Comparison of ENCODE assay signal across 19 mouse cellular contexts in genomic region chr12:77223595-77223994, GRCm38 (mm10). TPM values are rescaled to one million over a fixed set of nuclear protein-coding genes. Genes with fewer than 3 reads are reported as not detected.
DNase-seq lines count a peak whose midpoint lies in the region; ATAC-seq lines count a peak whose summit lies in the region.
"Had no signal": no experiment of that assay in that cellular context is flagged by ENCODE, and none has a peak within 500 bp of the region (broad histone marks: within the 10 kb centered on the region; RNA-seq: fewer than 3 reads in every experiment).

No protein-coding gene starts in this region.

- intact Hi-C loops in left cerebral cortex, postnatal 10 days (cut with DNase I) = no loop called here

- no peak overlapping the region for H3K9ac ChIP-seq in intestine, embryonic 15.5 days
- H3K9ac ChIP-seq: limb, embryonic 12.5 days; liver, postnatal 0 days; midbrain, embryonic 12.5 days had no signal

- no peaks in the 10 kb centered on the region for H3K9me3 ChIP-seq in intestine, embryonic 15.5 days
- H3K9me3 ChIP-seq: embryonic facial prominence, embryonic 10.5 days; limb, embryonic 12.5 days; midbrain, embryonic 12.5 days had no signal

- 86% methylated on average over 3 of the region's 3 CpGs for WGBS in intestine, embryonic 15.5 days

- H3K4me2 ChIP-seq in intestine, embryonic 15.5 days (replicated peaks) = no peak overlapping the region
- H3K4me2 ChIP-seq: heart, embryonic 11.5 days; limb, embryonic 12.5 days; midbrain, embryonic 12.5 days had no signal

- no peak overlapping the region for H3K27ac ChIP-seq in intestine, embryonic 15.5 days
- H3K27ac ChIP-seq: embryonic facial prominence, embryonic 10.5 days; gastrocnemius, adult 2 months; limb, embryonic 12.5 days; midbrain, embryonic 12.5 days had no signal

- ATAC-seq in megakaryocyte, adult 5-6 weeks (ENCODE audit: poor library complexity, severe bottlenecking) = no peak
- no peak for ATAC-seq in intestine, embryonic 15.5 days
- ATAC-seq: activated CD4-positive, CD25-positive, alpha-beta regulatory T cell, adult 4 months; intestine, embryonic 16.5 days; liver, postnatal 0 days had no signal

- H3K27me3 ChIP-seq in intestine, embryonic 15.5 days (replicated peaks) = no peaks in the 10 kb centered on the region
- H3K27me3 ChIP-seq: limb, embryonic 12.5 days; midbrain, embryonic 12.5 days had no signal

- peak; percentile 10 to 35 for DNase-seq in left cerebral cortex, adult 18-20 months (ENCODE audit: low spot score in 2 of 2)
- DNase-seq in left cerebral cortex, postnatal 10 days (ENCODE audit: extremely low spot score in 1 of 2, low spot score in 2 of 2) = no peak
- peak; percentile 10 to 21 for DNase-seq in urinary bladder, postnatal 36 days (ENCODE audit: low spot score in 2 of 2)
- DNase-seq in urinary bladder, adult 2 months (ENCODE audit: low spot score) = no peak
- DNase-seq in adrenal gland, adult 2 months = peak; percentile 88
- DNase-seq: cerebellum, adult 11 months; gastrocnemius, adult 2 months; kidney, postnatal 4 days; layer of hippocampus, postnatal 36 days; liver, postnatal 0 days; retina, postnatal 1 day had no signal

- no peaks in the 10 kb centered on the region for H3K4me1 ChIP-seq in intestine, embryonic 15.5 days (replicated peaks)
- H3K4me1 ChIP-seq: embryonic facial prominence, embryonic 10.5 days; midbrain, embryonic 12.5 days had no signal

- no peaks in the 10 kb centered on the region for H3K36me3 ChIP-seq in intestine, embryonic 15.5 days
- H3K36me3 ChIP-seq: embryonic facial prominence, embryonic 10.5 days; limb, embryonic 12.5 days; midbrain, embryonic 12.5 days had no signal

- no peak overlapping the region for H3K4me3 ChIP-seq in intestine, embryonic 15.5 days (replicated peaks)
- H3K4me3 ChIP-seq: embryonic facial prominence, embryonic 10.5 days; gastrocnemius, adult 2 months; limb, embryonic 12.5 days; midbrain, embryonic 12.5 days had no signal

RNA-seq across cellular contexts. Expression of gene Fut8, which starts 14.3 kb away (rescaled TPM):
- total RNA-seq in left cerebral cortex, adult 18-20 months (2021) = 10 to 100 TPM; 53.3 to 59.8 TPM
- 10 to 100 TPM; 82.3 to 91.0 TPM for total RNA-seq in left cerebral cortex, postnatal 10 days (2021)
- 7.6 and 16.2 TPM in 2 replicates for polyA plus RNA-seq in urinary bladder, adult 2 months (2012; rRNA removed)
- total RNA-seq in adrenal gland, adult 2 months (2021) = 10 to 100 TPM; 35.9 to 43.7 TPM
- polyA plus RNA-seq in adrenal gland, adult 2 months (2012; rRNA removed) = 11.6 and 18.5 TPM in 2 replicates
- total RNA-seq in megakaryocyte, adult 5-6 weeks (2015) = 48.3 and 53.9 TPM in 2 replicates
- 44.6 and 46.2 TPM in 2 replicates for total RNA-seq in megakaryocyte, adult 5-6 weeks (2017)
- polyA plus RNA-seq in intestine, embryonic 15.5 days (2015; fragmentation: Nextera tagmentation; extraction: Ambion mirVana) = 19.6 and 21.4 TPM in 2 replicates

Comparison
In these comparisons a context has a peak if more than half of its experiments do, and no peak if none do; other contexts are left out.
1. DNase-seq: peak in left cerebral cortex, adult 18-20 months (2 of 2), urinary bladder, postnatal 36 days (2 of 2) and adrenal gland, adult 2 months (single experiment); none in left cerebral cortex, postnatal 10 days (0 of 2) and urinary bladder, adult 2 months (single experiment).